Mouse (Mus musculus): ENCODE data around the gene Cfap206.
A peak's percentile ranks its signal among the peaks of the same experiment; 100 is the strongest.
"Not testable (repeated sequence)": the region's sequence is repeated elsewhere in the genome, so short reads cannot be mapped to it uniquely, and the experiment has no call there.

Cfap206 gene

GRCm38 (mm10) chr4:34729851-34730341 lies at the start of gene Cfap206:
Cfap206 (minus strand) TSS chr4:34730206.
- DNase-seq (ENCODE audit: low read depth, low spot score): peak; percentile 93

- peak; percentile 97 for DNase-seq (ENCODE audit: low read depth, low spot score)
Measured at GRCm38 (mm10) chr4:34777677-34778527, 47.9 kb upstream of the Cfap206 start, which contains the start of gene Smim8. Smim8 (minus strand) TSS chr4:34778423.

GRCm38 (mm10) chr4:34771652-34772371 lies 41.8 kb upstream of the Cfap206 start:
- peak; percentile 93 for DNase-seq (ENCODE audit: low read depth, low spot score)

- no peak for DNase-seq (ENCODE audit: low read depth, low spot score)
Measured at GRCm38 (mm10) chr4:34756163-34756562, 26.2 kb upstream of the Cfap206 start, which contains the start of gene Gm136. Gm136 (minus strand) TSS chr4:34756263.

- DNase-seq (ENCODE audit: low read depth, low spot score): no peak
Measured at GRCm38 (mm10) chr4:34749236-34749635, 19.2 kb upstream of the Cfap206 start.

DNA sequence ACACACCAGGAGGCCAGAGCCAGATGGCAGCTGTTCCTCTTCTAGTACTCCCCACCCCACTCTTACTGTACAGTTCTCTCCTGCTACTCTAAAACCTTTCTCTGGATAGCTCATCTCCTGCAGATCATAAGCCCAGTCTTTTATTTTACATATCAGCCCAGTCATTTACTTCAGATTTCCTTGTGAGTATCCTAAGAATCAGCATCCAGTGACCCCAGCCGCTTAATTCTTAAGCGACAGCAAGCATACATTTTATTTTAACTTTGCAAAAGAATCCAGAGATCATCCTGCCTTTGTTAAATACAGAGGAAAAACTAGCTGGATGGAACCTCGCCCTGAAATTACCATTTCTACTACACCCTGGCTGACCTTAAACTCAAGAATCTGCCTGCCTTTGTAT lies 4.5 kb upstream of the Cfap206 start:
- peak; percentile 81 for DNase-seq (ENCODE audit: low read depth, low spot score)

DNA sequence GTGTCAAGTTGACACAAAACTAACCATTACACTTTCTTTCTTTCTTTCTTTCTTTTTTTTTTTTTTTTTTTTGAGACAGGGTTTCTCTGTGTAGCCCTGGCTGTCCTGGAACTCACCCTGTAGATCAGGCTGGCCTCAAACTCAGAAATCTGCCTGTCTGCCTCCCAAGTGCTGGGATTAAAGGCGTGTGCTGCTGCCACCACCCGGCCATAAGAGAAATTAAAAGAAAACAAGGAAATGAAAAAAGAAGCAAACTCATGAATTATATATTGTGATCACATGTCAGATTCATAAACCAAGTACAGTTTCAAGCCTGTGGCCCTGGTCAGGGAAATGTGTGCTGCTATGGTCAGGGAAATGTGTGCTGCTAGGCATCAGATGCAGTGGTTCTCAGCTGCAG lies 3.4 kb upstream of the Cfap206 start:
- not testable (repeated sequence) for DNase-seq (ENCODE audit: low read depth, low spot score)

- DNase-seq (ENCODE audit: low read depth, low spot score): not testable (repeated sequence)
Measured at GRCm38 (mm10) chr4:34725710-34726109, 4.3 kb downstream of the Cfap206 start.

DNA sequence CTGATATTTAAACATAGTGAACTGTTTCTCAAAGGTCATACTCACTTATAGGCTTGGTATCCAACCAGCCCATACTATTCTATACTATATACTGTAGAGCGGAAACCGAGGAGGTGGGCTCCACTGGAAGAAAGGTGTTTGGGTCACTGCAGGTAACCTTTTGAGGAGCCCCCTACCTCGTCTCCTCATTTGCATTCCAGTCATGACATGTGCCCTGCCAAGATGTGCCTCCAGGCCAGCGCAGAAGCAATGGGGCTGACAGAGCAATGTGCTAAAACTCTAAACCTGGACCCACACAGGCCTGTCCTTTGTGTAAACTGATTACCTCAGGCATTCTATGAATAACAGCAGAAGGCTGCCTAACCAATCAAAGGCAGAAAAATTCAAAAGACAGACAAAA lies 5.7 kb downstream of the Cfap206 start:
- DNase-seq (ENCODE audit: low read depth, low spot score): no peak

DNA sequence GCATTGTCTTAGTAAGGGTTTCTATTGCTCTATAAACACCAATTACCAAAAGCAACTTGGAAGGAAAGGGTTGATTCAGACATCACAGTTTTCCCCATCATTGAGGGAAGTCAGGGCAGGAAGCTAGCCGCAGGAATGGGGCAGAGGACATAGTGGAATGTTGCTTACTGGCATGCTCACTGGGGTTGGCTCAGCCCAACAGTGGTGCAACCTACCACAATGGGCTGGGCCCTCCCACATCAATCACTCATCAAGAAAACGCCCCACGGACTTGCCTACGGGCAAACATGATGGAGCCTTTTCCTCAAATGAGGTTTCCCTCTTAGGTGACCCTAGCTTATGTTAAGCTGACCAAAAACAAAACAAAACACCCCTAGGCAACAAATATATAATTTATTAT lies 6.8 kb downstream of the Cfap206 start:
- peak; percentile 69 for DNase-seq (ENCODE audit: low read depth, low spot score)

- DNase-seq (ENCODE audit: low read depth, low spot score): peak; percentile 85
Measured at GRCm38 (mm10) chr4:34720127-34720895, 9.7 kb downstream of the Cfap206 start.

DNA sequence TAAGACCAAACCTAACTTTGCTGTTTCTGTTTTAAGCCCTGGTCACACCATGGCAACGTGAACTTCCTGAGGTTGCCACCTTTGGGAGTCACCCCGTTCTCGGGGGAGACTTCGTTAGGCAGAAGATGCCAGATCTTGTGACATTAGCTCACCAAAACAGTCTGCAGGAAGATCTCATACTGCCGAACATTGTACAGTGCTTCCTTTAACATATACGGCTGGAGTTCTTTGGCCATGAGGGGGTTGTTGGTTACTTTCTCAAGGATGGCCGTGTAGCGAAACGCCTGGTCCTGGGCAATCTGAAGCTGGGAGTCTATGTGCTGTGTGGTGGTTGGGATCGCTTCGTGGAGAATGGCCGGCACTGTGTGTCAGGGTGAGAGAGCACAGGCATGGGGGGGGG lies 10.6 kb downstream of the Cfap206 start:
- no peak for DNase-seq (ENCODE audit: low read depth, low spot score)

- DNase-seq (ENCODE audit: low read depth, low spot score): no peak
Measured at GRCm38 (mm10) chr4:34715062-34715461, 14.9 kb downstream of the Cfap206 start.

GRCm38 (mm10) chr4:34708127-34708526 lies 21.9 kb downstream of the Cfap206 start:
- DNase-seq (ENCODE audit: low read depth, low spot score): no peak

GRCm38 (mm10) chr4:34707248-34707647 lies 22.8 kb downstream of the Cfap206 start:
- DNase-seq (ENCODE audit: low read depth, low spot score): no peak

- DNase-seq (ENCODE audit: low read depth, low spot score): no peak
Measured at GRCm38 (mm10) chr4:34703029-34703428, 27.0 kb downstream of the Cfap206 start.

DNA sequence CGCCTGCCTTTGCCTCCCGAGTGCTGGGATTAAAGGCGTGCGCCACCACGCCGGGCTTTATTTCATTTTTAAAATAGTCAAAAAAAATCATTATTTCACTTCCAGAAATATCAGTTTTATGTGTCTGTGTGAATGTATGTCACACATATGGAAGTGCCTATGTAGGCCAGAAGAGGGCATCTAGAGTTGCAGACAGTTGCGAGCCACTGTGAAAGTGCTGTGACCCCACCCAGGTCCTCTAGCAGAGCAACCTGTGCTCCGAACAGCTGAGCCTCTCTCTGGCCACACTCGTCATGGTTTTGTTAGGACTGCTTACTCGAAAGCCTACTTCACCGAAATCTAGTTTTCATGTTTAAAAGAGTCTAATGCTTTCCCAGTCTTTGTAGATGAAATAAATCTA lies 27.8 kb downstream of the Cfap206 start:
- peak; percentile 61 for DNase-seq (ENCODE audit: low read depth, low spot score)

- peak; percentile 94 for DNase-seq (ENCODE audit: low read depth, low spot score)
Measured at GRCm38 (mm10) chr4:34701528-34701927, 28.5 kb downstream of the Cfap206 start.

GRCm38 (mm10) chr4:34688021-34688420 lies 42.0 kb downstream of the Cfap206 start:
- peak; percentile 16 for DNase-seq (ENCODE audit: low read depth, low spot score)

GRCm38 (mm10) chr4:34686874-34687567 lies 43.0 kb downstream of the Cfap206 start, which contains the start of gene Slc35a1:
Slc35a1 (minus strand) TSS chr4:34687438.
- peak; percentile 94 for DNase-seq (ENCODE audit: low read depth, low spot score)

- DNase-seq (ENCODE audit: low read depth, low spot score): peak; percentile 33
Measured at GRCm38 (mm10) chr4:34680530-34680929, 49.5 kb downstream of the Cfap206 start.
